Mouse (Mus musculus) bone marrow, adult 2 months (tissue): ENCODE measurements around the gene B3gnt3.

ENCODE experiments used
- CTCF ChIP-seq: fragments of 200-500 bp; IDR thresholded peaks from 2 replicates; pipeline ENCODE4 v1.5.1; 2011; ENCODE audit warnings: low read length, control low read depth; ENCODE audit not compliant: control insufficient read depth, insufficient read depth
- POLR2A ChIP-seq: fragments of 200-500 bp; IDR thresholded peaks from 2 replicates; pipeline ENCODE4 v1.6.1; 2011; ENCODE audit warnings: low read depth, mild to moderate bottlenecking, control low read depth, low read length, borderline replicate concordance; ENCODE audit not compliant: control insufficient read depth

DNA sequence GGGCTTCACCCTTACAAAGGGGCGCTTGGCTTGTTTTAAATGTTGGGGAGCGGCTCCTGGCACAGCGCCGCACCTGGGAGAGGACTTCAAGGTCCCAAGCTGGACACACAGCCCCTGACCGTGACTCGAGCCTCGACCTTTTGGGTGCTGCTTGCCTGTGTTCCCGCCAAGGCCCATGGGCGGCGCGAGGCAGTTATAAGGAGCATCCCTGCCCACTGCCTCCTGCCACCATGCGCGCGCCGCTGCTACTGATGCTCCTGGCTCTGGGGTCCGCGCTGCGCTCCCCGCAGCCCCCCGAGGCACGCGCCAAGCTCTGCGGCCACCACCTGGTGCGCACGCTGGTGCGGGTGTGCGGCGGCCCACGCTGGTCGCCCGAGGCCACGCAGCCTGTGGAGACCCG lies 12.6 kb downstream of the B3gnt3 start, which contains the start of gene Insl3:
- TF ChIP-seq POLR2A (no peak), CTCF (no peak)
